Mouse (Mus musculus): Measurements from ENCODE around the gene Zfyve1. TPM values are rescaled to one million over a fixed set of nuclear protein-coding genes. Genes with fewer than 3 reads are reported as not detected.

Gene Zfyve1
- polyA plus RNA-seq, 1 experiment from 2014 or later, result 16.6 TPM

DNA sequence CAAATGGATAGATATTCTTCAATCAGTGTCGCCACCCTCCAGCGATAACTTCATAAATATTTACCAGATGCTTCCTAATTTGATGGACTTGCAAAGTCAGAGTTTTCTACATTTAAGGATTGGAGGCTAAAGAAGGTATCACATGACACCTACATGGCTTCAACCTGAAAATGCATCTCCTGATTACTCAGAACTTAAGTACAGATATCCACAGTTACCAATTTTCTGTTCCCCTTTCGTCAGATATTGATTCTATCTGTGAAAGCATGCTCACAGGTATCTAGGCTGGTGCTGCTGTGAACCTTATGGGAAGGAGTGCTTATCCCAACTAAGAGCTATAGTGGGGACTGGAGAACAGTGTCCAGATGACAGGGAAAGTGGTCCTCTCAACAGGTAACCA is 34.4 kb downstream of the Zfyve1 start:
- Histone ChIP-seq H3K4me3 (replicated peaks; ENCODE audit: low read length) (no peak overlapping the region), H3K36me3 (ENCODE audit: control insufficient read depth, insufficient read depth, low read length) (peaks cover 10% of the 10 kb centered on the region)
- WGBS, result 93% methylated on average over 3 of the region's 3 CpGs

DNA sequence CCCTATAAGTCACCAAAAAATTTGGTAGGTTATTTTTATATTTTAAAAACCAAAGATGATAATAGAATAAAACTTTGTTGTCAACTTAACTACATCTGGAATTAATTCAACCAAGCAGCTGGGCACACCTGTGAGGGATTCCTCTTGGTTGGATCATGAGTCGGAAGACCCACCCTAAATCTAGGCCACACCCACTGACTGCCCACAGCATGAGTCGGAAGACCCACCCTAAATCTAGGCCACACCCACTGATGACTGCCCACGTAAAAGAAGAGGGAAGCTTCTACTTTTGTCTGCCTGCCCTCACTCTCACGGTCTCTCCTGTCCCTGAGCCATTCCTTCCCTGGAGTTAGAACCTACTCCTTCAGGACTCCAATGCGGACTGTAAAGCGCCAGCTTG is 36.8 kb downstream of the Zfyve1 start:
- peaks cover 11% of the 10 kb centered on the region for H3K36me3 ChIP-seq (ENCODE audit: control insufficient read depth, insufficient read depth, low read length)
- 63% methylated on average over 6 of the region's 6 CpGs for WGBS
- no peak for ATAC-seq (ENCODE audit: insufficient read depth, low FRiP score)

More for the DNA sequence above, 34.4 kb downstream of the Zfyve1 start:
- Histone ChIP-seq H3K27me3 (ENCODE audit: control insufficient read depth, insufficient read depth, low read length) (no peaks in the 10 kb centered on the region), H3K4me1 (ENCODE audit: control insufficient read depth, insufficient read depth, low read length) (no peaks in the 10 kb centered on the region), H3K4me2 (ENCODE audit: low read depth, low read length) (no peak overlapping the region), H3K9ac (ENCODE audit: low read length) (no peak overlapping the region), H3K27ac (ENCODE audit: low read length) (no peak overlapping the region), H3K9me3 (replicated peaks; ENCODE audit: control insufficient read depth, low read length) (no peaks in the 10 kb centered on the region)
- ATAC-seq (ENCODE audit: insufficient read depth, low FRiP score), result no peak

DNA sequence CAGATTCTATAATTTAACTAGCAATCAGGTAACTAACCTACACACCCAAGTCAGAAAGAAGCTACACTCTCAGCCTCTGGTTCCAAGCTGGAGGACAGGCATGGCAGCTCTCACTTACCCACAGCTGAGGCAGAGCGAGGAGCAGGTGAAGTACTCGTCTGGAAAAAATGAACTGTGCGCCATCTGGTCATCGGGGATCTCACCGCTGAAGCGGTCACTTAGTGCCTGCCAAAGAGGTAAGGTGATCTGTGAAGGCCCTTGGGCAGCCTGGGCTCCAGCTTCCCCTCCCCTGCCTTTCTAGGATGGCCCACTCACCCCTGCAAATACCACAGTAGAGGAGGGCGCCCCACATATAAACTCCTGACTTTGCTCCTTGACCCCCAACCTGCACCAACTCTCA is 38.5 kb downstream of the Zfyve1 start:
- Histone ChIP-seq H3K9me3 (replicated peaks; ENCODE audit: control insufficient read depth, low read length) (no peaks in the 10 kb centered on the region), H3K4me2 (ENCODE audit: low read depth, low read length) (no peak overlapping the region), H3K27ac (ENCODE audit: low read length) (no peak overlapping the region), H3K9ac (ENCODE audit: low read length) (no peak overlapping the region), H3K4me3 (replicated peaks; ENCODE audit: low read length) (no peak overlapping the region), H3K27me3 (ENCODE audit: control insufficient read depth, insufficient read depth, low read length) (no peaks in the 10 kb centered on the region), H3K4me1 (ENCODE audit: control insufficient read depth, insufficient read depth, low read length) (no peaks in the 10 kb centered on the region), H3K36me3 (ENCODE audit: control insufficient read depth, insufficient read depth, low read length) (peaks cover 18% of the 10 kb centered on the region)
- ATAC-seq (ENCODE audit: insufficient read depth, low FRiP score), result no peak
- WGBS, result 91% methylated on average over 7 of the region's 7 CpGs

More for the DNA sequence above, 36.8 kb downstream of the Zfyve1 start:
- no peak overlapping the region for H3K4me3 ChIP-seq (replicated peaks; ENCODE audit: low read length)
- no peak overlapping the region for H3K4me2 ChIP-seq (ENCODE audit: low read depth, low read length)
- H3K27me3 ChIP-seq (ENCODE audit: control insufficient read depth, insufficient read depth, low read length), result no peaks in the 10 kb centered on the region
- no peaks in the 10 kb centered on the region for H3K9me3 ChIP-seq (replicated peaks; ENCODE audit: control insufficient read depth, low read length)
- H3K27ac ChIP-seq (ENCODE audit: low read length), result no peak overlapping the region
- H3K9ac ChIP-seq (ENCODE audit: low read length), result no peak overlapping the region
- no peaks in the 10 kb centered on the region for H3K4me1 ChIP-seq (ENCODE audit: control insufficient read depth, insufficient read depth, low read length)

DNA sequence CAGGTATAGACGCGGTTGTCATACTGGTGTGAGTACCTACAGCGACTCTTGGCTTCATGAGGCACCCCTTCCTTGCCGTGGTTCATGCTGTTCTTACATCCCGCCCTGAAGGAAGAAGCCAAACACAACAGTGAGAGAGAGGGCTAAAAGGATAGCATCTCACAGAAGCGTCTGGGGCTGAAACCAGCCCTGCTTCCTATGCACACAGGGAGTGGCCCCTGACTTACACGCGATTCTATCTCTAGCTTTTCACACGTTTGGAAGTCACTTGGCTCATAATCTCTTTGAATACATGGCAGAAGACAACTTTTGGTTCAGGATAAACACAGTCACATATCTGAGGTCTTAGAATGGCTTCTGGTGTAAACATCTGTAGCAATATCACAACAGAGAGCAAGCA is 41.4 kb downstream of the Zfyve1 start:
- H3K4me1 ChIP-seq (ENCODE audit: control insufficient read depth, insufficient read depth, low read length), result no peaks in the 10 kb centered on the region
- H3K27ac ChIP-seq (ENCODE audit: low read length), result no peak overlapping the region
- H3K9ac ChIP-seq (ENCODE audit: low read length), result no peak overlapping the region
- no peak for ATAC-seq (ENCODE audit: insufficient read depth, low FRiP score)
- H3K4me2 ChIP-seq (ENCODE audit: low read depth, low read length), result no peak overlapping the region
- H3K27me3 ChIP-seq (ENCODE audit: control insufficient read depth, insufficient read depth, low read length), result no peaks in the 10 kb centered on the region
- no peaks in the 10 kb centered on the region for H3K9me3 ChIP-seq (replicated peaks; ENCODE audit: control insufficient read depth, low read length)
- H3K36me3 ChIP-seq (ENCODE audit: control insufficient read depth, insufficient read depth, low read length), result peaks cover 21% of the 10 kb centered on the region
- 63% methylated on average over 9 of the region's 9 CpGs for WGBS
- no peak overlapping the region for H3K4me3 ChIP-seq (replicated peaks; ENCODE audit: low read length)

DNA sequence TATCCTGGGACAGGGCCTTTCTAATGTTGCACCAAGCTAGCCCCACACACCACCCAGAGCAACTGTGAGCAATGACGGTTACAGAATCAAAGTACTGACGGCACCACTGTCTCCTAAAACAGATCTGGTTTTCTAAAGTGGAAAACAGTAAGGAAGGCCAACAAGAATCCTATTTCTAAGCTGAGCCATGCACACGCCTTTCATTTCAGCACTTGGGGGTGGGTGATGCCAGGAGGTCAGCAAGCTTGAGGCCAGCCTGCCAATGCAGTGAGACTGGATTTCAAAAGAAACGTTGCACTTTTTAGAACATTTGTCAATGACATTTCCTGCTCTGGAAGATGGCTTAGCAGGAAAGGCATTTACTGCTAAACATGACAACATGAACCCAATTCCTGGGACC is 43.2 kb downstream of the Zfyve1 start:
- no peaks in the 10 kb centered on the region for H3K27me3 ChIP-seq (ENCODE audit: control insufficient read depth, insufficient read depth, low read length)
- H3K9me3 ChIP-seq (replicated peaks; ENCODE audit: control insufficient read depth, low read length), result no peaks in the 10 kb centered on the region
- ATAC-seq (ENCODE audit: insufficient read depth, low FRiP score), result no peak
- no peaks in the 10 kb centered on the region for H3K4me1 ChIP-seq (ENCODE audit: control insufficient read depth, insufficient read depth, low read length)
- peaks cover 21% of the 10 kb centered on the region for H3K36me3 ChIP-seq (ENCODE audit: control insufficient read depth, insufficient read depth, low read length)
- no peak overlapping the region for H3K4me3 ChIP-seq (replicated peaks; ENCODE audit: low read length)
- 73% methylated on average over 4 of the region's 4 CpGs for WGBS
- H3K4me2 ChIP-seq (ENCODE audit: low read depth, low read length), result no peak overlapping the region
- H3K27ac ChIP-seq (ENCODE audit: low read length), result no peak overlapping the region
- H3K9ac ChIP-seq (ENCODE audit: low read length), result no peak overlapping the region

DNA sequence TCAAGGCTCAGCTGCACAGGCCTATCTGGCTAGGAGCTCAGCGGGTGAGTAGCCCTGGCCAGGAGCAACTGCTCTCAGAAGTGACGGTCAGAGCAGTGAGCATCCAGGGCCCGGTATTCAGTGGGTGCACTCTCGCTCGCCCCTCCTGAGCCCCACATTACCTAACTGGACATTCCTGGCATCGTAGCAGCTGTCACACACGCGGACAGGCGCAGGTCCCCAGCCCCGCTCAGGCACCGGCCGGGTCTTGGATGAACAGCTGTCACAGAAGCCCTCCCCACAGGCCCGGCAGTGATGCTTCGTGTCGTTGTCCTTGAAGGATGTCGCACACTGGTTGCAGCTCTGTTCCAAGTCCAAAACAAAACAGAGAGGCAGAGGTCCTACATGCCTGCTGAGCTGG is 45.7 kb downstream of the Zfyve1 start:
- Histone ChIP-seq H3K9ac (ENCODE audit: low read length) (no peak overlapping the region), H3K36me3 (ENCODE audit: control insufficient read depth, insufficient read depth, low read length) (peaks cover 27% of the 10 kb centered on the region), H3K4me3 (replicated peaks; ENCODE audit: low read length) (no peak overlapping the region), H3K9me3 (replicated peaks; ENCODE audit: control insufficient read depth, low read length) (no peaks in the 10 kb centered on the region), H3K4me2 (ENCODE audit: low read depth, low read length) (no peak overlapping the region), H3K27me3 (ENCODE audit: control insufficient read depth, insufficient read depth, low read length) (no peaks in the 10 kb centered on the region), H3K4me1 (ENCODE audit: control insufficient read depth, insufficient read depth, low read length) (no peaks in the 10 kb centered on the region), H3K27ac (ENCODE audit: low read length) (no peak overlapping the region)
- ATAC-seq (ENCODE audit: insufficient read depth, low FRiP score), result no peak
- 89% methylated on average over 16 of the region's 16 CpGs for WGBS

DNA sequence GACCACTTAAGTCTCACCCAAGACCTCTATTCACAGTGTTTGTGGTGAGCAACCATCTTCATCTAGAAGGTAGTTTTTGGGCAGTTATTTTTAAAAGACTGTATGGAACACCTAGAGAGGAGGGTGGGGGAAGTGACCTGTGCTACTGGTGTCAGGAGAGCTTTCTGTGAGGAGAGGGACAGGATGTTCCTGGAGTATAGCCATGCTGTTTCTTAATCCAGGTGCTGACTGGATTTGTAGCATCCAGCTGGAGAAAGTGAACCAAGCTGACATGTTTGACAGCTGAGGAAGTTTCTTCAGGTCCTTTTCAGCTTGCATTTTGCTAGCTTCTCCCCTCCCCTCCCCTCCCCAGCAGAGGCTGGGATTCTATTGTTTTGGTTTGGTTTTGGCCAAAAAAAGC is 52.2 kb downstream of the Zfyve1 start:
- 0 out of 2 replicates have a peak, but pooled peaks cover 18% of the 10 kb centered on the region for H3K36me3 ChIP-seq (ENCODE audit: control insufficient read depth, insufficient read depth, low read length)
- no peak overlapping the region; the same call in 1 of the 2 replicates for H3K27ac ChIP-seq (ENCODE audit: low read length)
- ATAC-seq (ENCODE audit: insufficient read depth, low FRiP score), result no peak
- no peaks in the 10 kb centered on the region for H3K27me3 ChIP-seq (ENCODE audit: control insufficient read depth, insufficient read depth, low read length)
- H3K4me2 ChIP-seq (ENCODE audit: low read depth, low read length), result no peak overlapping the region
- no peak overlapping the region for H3K9ac ChIP-seq (ENCODE audit: low read length)
- H3K4me3 ChIP-seq (replicated peaks; ENCODE audit: low read length), result no peak overlapping the region
- H3K9me3 ChIP-seq (replicated peaks; ENCODE audit: control insufficient read depth, low read length), result no peaks in the 10 kb centered on the region
- H3K4me1 ChIP-seq (ENCODE audit: control insufficient read depth, insufficient read depth, low read length), result no peaks in the 10 kb centered on the region

DNA sequence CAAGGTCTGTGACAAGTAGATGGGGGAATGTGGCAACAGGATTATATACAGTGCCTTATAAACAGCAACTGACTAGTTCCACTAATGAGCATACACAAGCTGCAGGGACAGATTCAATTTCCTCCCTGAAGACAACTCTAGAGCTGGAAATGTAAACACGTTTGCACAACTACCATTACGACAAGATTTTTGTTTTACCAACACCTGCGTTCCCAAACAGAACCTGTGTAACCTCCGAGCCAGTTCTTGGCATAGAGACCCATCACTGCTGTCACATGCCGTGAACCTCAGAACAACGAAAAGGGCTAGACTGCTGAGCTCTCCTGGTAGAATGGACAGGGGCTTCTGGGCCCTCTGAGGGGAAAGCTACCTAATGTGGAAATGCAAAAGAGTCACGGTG is 53.0 kb downstream of the Zfyve1 start:
- Histone ChIP-seq H3K36me3 (ENCODE audit: control insufficient read depth, insufficient read depth, low read length) (0 out of 2 replicates have a peak, but pooled peaks cover 18% of the 10 kb centered on the region), H3K4me2 (ENCODE audit: low read depth, low read length) (no peak overlapping the region), H3K27me3 (ENCODE audit: control insufficient read depth, insufficient read depth, low read length) (no peaks in the 10 kb centered on the region), H3K4me1 (ENCODE audit: control insufficient read depth, insufficient read depth, low read length) (no peaks in the 10 kb centered on the region), H3K4me3 (replicated peaks; ENCODE audit: low read length) (no peak overlapping the region), H3K9ac (ENCODE audit: low read length) (no peak overlapping the region), H3K27ac (ENCODE audit: low read length) (no peak overlapping the region), H3K9me3 (replicated peaks; ENCODE audit: control insufficient read depth, low read length) (no peaks in the 10 kb centered on the region)
- ATAC-seq (ENCODE audit: insufficient read depth, low FRiP score), result no peak
- 68% methylated on average over 7 of the region's 7 CpGs for WGBS

DNA sequence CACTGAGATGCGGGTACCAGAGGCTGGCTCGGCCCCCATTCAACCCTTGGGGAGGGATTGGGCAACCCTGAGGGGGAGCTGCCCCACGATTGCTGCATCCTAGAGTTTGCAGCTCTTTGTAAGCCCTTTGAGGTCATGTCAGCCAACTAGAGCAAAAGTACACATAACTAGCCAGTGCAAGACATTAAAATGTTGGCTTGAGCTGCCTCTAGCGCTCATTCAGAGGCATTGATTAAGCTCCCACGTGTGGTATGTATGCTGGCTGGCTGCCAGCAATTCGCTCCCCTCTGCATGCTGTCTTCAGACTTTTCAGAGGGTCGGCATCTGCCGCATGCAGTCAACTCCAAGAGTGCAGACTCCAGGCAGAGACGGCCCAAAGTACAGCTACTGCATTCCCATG is 61.0 kb downstream of the Zfyve1 start:
- Histone ChIP-seq H3K4me2 (ENCODE audit: low read depth, low read length) (no peak overlapping the region), H3K27ac (ENCODE audit: low read length) (no peak overlapping the region)
- peak; percentile 42; the same call in 1 of the 2 replicates for ATAC-seq (ENCODE audit: insufficient read depth, low FRiP score)

DNA sequence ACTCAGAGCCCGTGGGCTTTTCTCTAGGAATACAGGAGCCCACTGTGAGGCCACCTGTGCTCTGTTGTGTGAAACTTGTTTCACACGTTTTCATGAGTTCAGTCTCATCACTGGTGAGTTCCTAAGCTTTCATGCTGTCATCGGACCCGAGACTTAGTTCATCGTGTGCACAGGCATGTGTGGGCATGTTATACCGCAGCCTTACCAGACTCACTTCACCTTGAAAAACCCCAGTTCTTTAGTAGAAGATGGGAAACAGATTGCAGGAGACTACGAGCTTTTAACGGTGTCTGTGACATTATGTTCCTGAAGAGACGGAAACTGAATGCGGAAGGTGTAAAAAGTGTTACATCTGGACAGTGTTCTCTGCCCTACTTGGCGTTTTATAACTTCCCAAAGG is 61.6 kb downstream of the Zfyve1 start:
- Histone ChIP-seq H3K27me3 (ENCODE audit: control insufficient read depth, insufficient read depth, low read length) (no peaks in the 10 kb centered on the region), H3K4me3 (replicated peaks; ENCODE audit: low read length) (no peak overlapping the region), H3K9ac (ENCODE audit: low read length) (no peak overlapping the region), H3K4me2 (ENCODE audit: low read depth, low read length) (no peak overlapping the region), H3K4me1 (ENCODE audit: control insufficient read depth, insufficient read depth, low read length) (no peaks in the 10 kb centered on the region), H3K9me3 (replicated peaks; ENCODE audit: control insufficient read depth, low read length) (no peaks in the 10 kb centered on the region), H3K27ac (ENCODE audit: low read length) (no peak overlapping the region), H3K36me3 (ENCODE audit: control insufficient read depth, insufficient read depth, low read length) (peaks cover 10% of the 10 kb centered on the region; the same call in 1 of the 2 replicates)
- WGBS, result 77% methylated on average over 11 of the region's 11 CpGs
- no peak for ATAC-seq (ENCODE audit: insufficient read depth, low FRiP score)

More for the DNA sequence above, 61.0 kb downstream of the Zfyve1 start:
- Histone ChIP-seq H3K4me3 (replicated peaks; ENCODE audit: low read length) (no peak overlapping the region), H3K9ac (ENCODE audit: low read length) (no peak overlapping the region), H3K36me3 (ENCODE audit: control insufficient read depth, insufficient read depth, low read length) (peaks cover 9% of the 10 kb centered on the region; the same call in 1 of the 2 replicates), H3K9me3 (replicated peaks; ENCODE audit: control insufficient read depth, low read length) (no peaks in the 10 kb centered on the region), H3K4me1 (ENCODE audit: control insufficient read depth, insufficient read depth, low read length) (no peaks in the 10 kb centered on the region), H3K27me3 (ENCODE audit: control insufficient read depth, insufficient read depth, low read length) (no peaks in the 10 kb centered on the region)
- 54% methylated on average over 9 of the region's 9 CpGs for WGBS

Data from stomach, embryonic 16.5 days (tissue).